Mouse (Mus musculus): ENCODE data around the gene Slc35f2. TPM values are rescaled to one million over a fixed set of nuclear protein-coding genes. Genes with fewer than 3 reads are reported as not detected.

The Slc35f2 gene
- total and polyA plus RNA-seq, 2 experiments, result 0.10 to 0.18 TPM

DNA sequence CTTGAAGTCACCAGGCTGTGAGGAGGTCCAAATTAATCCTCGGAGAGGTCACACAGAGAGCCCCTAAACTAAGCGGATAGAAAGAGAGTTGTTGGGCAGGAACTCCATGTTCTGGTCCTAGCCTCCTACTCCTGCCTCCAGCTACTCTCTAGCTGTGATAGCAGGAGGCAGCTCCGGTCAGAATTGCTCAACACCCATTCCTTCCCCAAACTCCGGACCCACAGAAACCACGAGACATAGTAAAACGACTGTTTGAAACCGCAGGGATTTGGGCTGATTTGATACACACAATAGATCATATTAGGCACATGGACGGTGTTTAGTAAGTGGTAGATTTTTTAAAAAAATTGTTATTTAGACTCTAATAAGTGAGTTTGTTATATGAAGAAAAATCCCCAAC is 6.6 kb upstream of the Slc35f2 start:
- H3K4me1 ChIP-seq (ENCODE audit: control insufficient read depth, insufficient read depth, low read length), result no peaks in the 10 kb centered on the region
- H3K9ac ChIP-seq (ENCODE audit: low read depth, low read length), result no peak overlapping the region
- H3K79me2 ChIP-seq (ENCODE audit: control insufficient read depth, insufficient read depth, low read length), result no peaks in the 10 kb centered on the region
- H3K4me3 ChIP-seq (ENCODE audit: insufficient read depth, low read depth, low read length), result no peak overlapping the region
- no peak for TF ChIP-seq CTCF (IDR thresholded peaks at IDR 0.05; ENCODE audit: low read depth, low read length)
- no peak for TF ChIP-seq POLR2A (IDR thresholded peaks at IDR 0.05; ENCODE audit: extremely low read depth, insufficient read depth, low read length)
- WGBS, result 79% methylated on average over 8 of the region's 8 CpGs
- H3K27ac ChIP-seq (replicated peaks; ENCODE audit: insufficient read depth, low read depth, low read length), result no peak overlapping the region
- H3K36me3 ChIP-seq (ENCODE audit: control insufficient read depth, insufficient read depth, low read length), result no peaks in the 10 kb centered on the region
- no peak for DNase-seq (ENCODE audit: extremely low read depth, low read depth, low spot score)
- no peaks in the 10 kb centered on the region for H3K27me3 ChIP-seq (ENCODE audit: control insufficient read depth, insufficient read depth, low read length)

DNA sequence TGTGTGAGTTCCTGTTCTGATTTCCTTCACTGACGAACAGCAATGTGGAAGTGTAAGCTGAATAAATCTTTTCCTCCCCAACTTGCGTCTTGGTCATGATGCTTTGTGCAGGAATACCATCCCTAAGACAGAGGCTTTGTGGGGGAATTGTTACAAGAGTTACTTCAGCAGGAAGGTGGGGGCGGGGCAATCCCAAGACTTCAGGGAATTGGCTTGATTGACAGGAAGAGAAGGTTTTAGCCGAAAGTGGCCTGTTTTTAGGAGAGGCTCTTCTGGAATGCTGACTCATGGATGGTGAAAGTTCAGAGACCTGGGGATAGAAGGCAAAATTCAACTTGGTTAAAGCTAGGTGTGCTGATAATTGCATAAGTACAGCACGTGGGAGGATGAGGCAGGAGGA is 2.9 kb upstream of the Slc35f2 start:
- WGBS, result 88% methylated on average over 5 of the region's 5 CpGs
- peaks cover 5% of the 10 kb centered on the region for H3K27me3 ChIP-seq (ENCODE audit: control insufficient read depth, insufficient read depth, low read length)
- no peak for DNase-seq (ENCODE audit: extremely low read depth, low read depth, low spot score)

DNA sequence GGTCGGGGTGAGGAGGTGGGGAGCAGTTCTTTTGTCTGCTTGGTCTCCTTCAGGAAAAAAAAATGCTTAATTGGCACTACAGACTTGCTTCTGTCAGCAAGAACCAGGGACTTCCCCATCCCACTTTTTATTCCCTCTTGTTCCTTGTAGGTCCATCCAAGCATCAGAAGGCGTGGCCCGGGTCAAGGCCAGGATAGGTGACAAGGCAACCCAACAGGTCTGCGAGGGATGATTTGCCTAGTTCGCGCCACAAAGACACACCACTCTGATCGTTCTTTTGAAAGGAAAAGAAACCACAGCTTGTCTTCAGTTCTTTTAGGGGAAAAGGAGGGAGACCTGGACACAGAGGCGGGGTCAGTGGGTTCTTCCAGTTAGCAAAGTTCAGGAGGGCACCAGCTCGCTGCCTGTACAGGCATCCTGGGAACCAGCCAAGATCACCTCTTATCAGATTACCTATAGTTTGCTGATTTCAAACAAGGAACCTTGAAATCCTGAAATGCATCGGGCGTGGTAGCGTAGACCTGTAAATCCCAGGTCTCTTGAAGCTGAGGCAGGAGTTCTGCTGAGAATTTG is 481 bp upstream of the Slc35f2 start:
- TF ChIP-seq CTCF (IDR thresholded peaks at IDR 0.05; ENCODE audit: low read depth, low read length) (no peak), POLR2A (IDR thresholded peaks at IDR 0.05; ENCODE audit: extremely low read depth, insufficient read depth, low read length) (no peak)

More for the DNA sequence above, 2.9 kb upstream of the Slc35f2 start:
- no peak overlapping the region for H3K27ac ChIP-seq (replicated peaks; ENCODE audit: insufficient read depth, low read depth, low read length)
- TF ChIP-seq CTCF (IDR thresholded peaks at IDR 0.05; ENCODE audit: low read depth, low read length) (no peak), POLR2A (IDR thresholded peaks at IDR 0.05; ENCODE audit: extremely low read depth, insufficient read depth, low read length) (no peak)
- H3K4me1 ChIP-seq (ENCODE audit: control insufficient read depth, insufficient read depth, low read length), result peaks cover 3% of the 10 kb centered on the region; the same call in 1 of the 2 replicates
- no peaks in the 10 kb centered on the region for H3K36me3 ChIP-seq (ENCODE audit: control insufficient read depth, insufficient read depth, low read length)
- H3K4me3 ChIP-seq (ENCODE audit: insufficient read depth, low read depth, low read length), result no peak overlapping the region
- H3K9ac ChIP-seq (ENCODE audit: low read depth, low read length), result no peak overlapping the region
- H3K79me2 ChIP-seq (ENCODE audit: control insufficient read depth, insufficient read depth, low read length), result no peaks in the 10 kb centered on the region

DNA sequence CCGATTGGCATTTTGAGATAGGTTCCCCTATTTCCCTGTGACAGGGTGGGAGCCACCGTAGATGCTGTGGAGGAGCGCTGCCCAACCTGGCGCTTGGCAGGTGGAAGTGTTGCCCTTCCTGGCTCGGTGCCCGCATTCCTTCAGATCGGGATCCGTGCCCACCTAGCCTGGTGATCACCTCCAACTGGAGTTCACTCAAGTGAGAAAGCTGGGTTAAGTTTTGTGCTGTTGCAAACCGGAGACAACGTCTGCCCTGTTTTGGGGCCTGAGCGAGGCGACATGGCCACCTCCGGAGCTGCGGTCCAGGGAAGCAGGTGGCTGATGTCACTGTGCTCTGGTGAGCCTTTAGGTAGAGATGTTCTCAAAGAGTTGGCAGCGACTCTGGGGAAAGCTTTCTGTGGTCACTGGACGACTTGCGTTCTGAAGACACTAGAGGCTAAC is 803 bp downstream of the Slc35f2 start:
- H3K27ac ChIP-seq (replicated peaks; ENCODE audit: insufficient read depth, low read depth, low read length), result no peak overlapping the region

More for the DNA sequence above, 481 bp upstream of the Slc35f2 start:
- Histone ChIP-seq H3K9ac (ENCODE audit: low read depth, low read length) (no peak overlapping the region), H3K36me3 (ENCODE audit: control insufficient read depth, insufficient read depth, low read length) (no peaks in the 10 kb centered on the region), H3K4me1 (ENCODE audit: control insufficient read depth, insufficient read depth, low read length) (peaks cover 5% of the 10 kb centered on the region; the same call in 1 of the 2 replicates), H3K27me3 (ENCODE audit: control insufficient read depth, insufficient read depth, low read length) (peaks cover 5% of the 10 kb centered on the region), H3K27ac (replicated peaks; ENCODE audit: insufficient read depth, low read depth, low read length) (no peak overlapping the region), H3K4me3 (ENCODE audit: insufficient read depth, low read depth, low read length) (no peak overlapping the region), H3K79me2 (ENCODE audit: control insufficient read depth, insufficient read depth, low read length) (no peaks in the 10 kb centered on the region)
- peak; percentile 33 for DNase-seq (ENCODE audit: extremely low read depth, low read depth, low spot score)
- WGBS, result 36% methylated on average over 12 of the region's 12 CpGs

DNA sequence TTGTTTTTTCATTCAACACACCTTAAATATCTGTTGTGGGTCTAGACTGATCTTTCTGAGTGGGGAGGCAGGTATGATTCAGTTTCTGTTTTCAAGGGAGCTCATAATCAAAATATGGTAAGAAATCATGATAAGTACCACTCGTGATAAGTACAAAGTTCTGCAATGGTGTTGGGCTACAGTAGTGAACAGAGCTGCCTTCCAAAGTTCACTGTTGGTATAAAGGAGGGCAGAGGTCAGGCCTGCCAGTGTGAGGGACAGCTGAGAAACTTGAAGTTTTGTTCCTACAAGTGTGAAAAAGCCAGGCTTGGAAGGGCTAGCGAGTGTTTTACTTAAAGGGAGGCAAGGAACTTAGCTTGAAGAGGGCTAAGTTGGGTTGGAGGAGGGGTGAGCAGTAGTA is 4.2 kb downstream of the Slc35f2 start:
- Histone ChIP-seq H3K36me3 (ENCODE audit: control insufficient read depth, insufficient read depth, low read length) (no peaks in the 10 kb centered on the region), H3K9ac (ENCODE audit: low read depth, low read length) (no peak overlapping the region), H3K79me2 (ENCODE audit: control insufficient read depth, insufficient read depth, low read length) (no peaks in the 10 kb centered on the region), H3K4me3 (ENCODE audit: insufficient read depth, low read depth, low read length) (no peak overlapping the region), H3K4me1 (ENCODE audit: control insufficient read depth, insufficient read depth, low read length) (peaks cover 5% of the 10 kb centered on the region; the same call in 1 of the 2 replicates), H3K27me3 (ENCODE audit: control insufficient read depth, insufficient read depth, low read length) (peaks cover 5% of the 10 kb centered on the region), H3K27ac (replicated peaks; ENCODE audit: insufficient read depth, low read depth, low read length) (no peak overlapping the region)
- no peak for TF ChIP-seq CTCF (IDR thresholded peaks at IDR 0.05; ENCODE audit: low read depth, low read length)
- peak; percentile 63 for DNase-seq (ENCODE audit: extremely low read depth, low read depth, low spot score)
- 54% methylated on average over 2 of the region's 2 CpGs for WGBS

More for the DNA sequence above, 803 bp downstream of the Slc35f2 start:
- DNase-seq (ENCODE audit: extremely low read depth, low read depth, low spot score), result peak; percentile 33
- H3K36me3 ChIP-seq (ENCODE audit: control insufficient read depth, insufficient read depth, low read length), result no peaks in the 10 kb centered on the region
- H3K79me2 ChIP-seq (ENCODE audit: control insufficient read depth, insufficient read depth, low read length), result no peaks in the 10 kb centered on the region
- H3K4me1 ChIP-seq (ENCODE audit: control insufficient read depth, insufficient read depth, low read length), result peaks cover 5% of the 10 kb centered on the region; the same call in 1 of the 2 replicates
- TF ChIP-seq CTCF (IDR thresholded peaks at IDR 0.05; ENCODE audit: low read depth, low read length), result no peak
- H3K9ac ChIP-seq (ENCODE audit: low read depth, low read length), result no peak overlapping the region; the same call in 1 of the 2 replicates
- peak overlapping the region; percentile 43; the same call in 1 of the 2 replicates for H3K4me3 ChIP-seq (ENCODE audit: insufficient read depth, low read depth, low read length)
- whole genome bisulfite sequencing, result 8% methylated on average over 17 of the region's 17 CpGs
- H3K27me3 ChIP-seq (ENCODE audit: control insufficient read depth, insufficient read depth, low read length), result peaks cover 5% of the 10 kb centered on the region

Data from liver, adult 2 months (tissue).